Mouse (Mus musculus): ENCODE measurements around the gene Polm. TPM values are rescaled to one million over a fixed set of nuclear protein-coding genes. Genes with fewer than 3 reads are reported as not detected.

The Polm gene
- polyA plus RNA-seq, 1 experiment from 2014 or later = 47.5 TPM

GRCm38 (mm10) chr11:5872707-5873106 lies 34.9 kb upstream of the Polm start:
- CTCF ChIA-PET = interaction anchor here (1.0 to 1.5 kb wide), 3 partner anchors 14 to 36 kb away, joined by 3 to 4 read pairs (median 4); no protein-coding TSS in a partner anchor
- DNase-seq (ENCODE audit: low read depth, low spot score) = no peak
- in situ Hi-C loops (cut with MboI; ENCODE audit: low pct_unique_long_range_greater_than_20kb) = loop anchor here (25.0 kb wide), 1 partner anchor 1585 kb away; no protein-coding TSS in a partner anchor
- no peak for TF ChIP-seq CTCF (IDR thresholded peaks at IDR 0.05)
- POLR2A ChIA-PET = no interaction called here
- H3K27me3 ChIP-seq = no peaks in the 10 kb centered on the region
- no peak for ATAC-seq

GRCm38 (mm10) chr11:5870069-5870468 lies 32.3 kb upstream of the Polm start:
- ATAC-seq (no peak), DNase-seq (ENCODE audit: low read depth, low spot score) (no peak)
- POLR2A ChIA-PET = no interaction called here
- in situ Hi-C loops (cut with MboI; ENCODE audit: low pct_unique_long_range_greater_than_20kb) = loop anchor here (25.0 kb wide), 1 partner anchor 1583 kb away; no protein-coding TSS in a partner anchor
- CTCF ChIA-PET = no interaction called here
- H3K27me3 ChIP-seq = no peaks in the 10 kb centered on the region
- no peak for TF ChIP-seq CTCF (IDR thresholded peaks at IDR 0.05)

GRCm38 (mm10) chr11:5869331-5869730 lies 31.5 kb upstream of the Polm start:
- CTCF ChIA-PET = no interaction called here
- no peaks in the 10 kb centered on the region for H3K27me3 ChIP-seq
- DNase-seq (ENCODE audit: low read depth, low spot score) (no peak), ATAC-seq (no peak)
- in situ Hi-C loops (cut with MboI; ENCODE audit: low pct_unique_long_range_greater_than_20kb) = loop anchor here (25.0 kb wide), 1 partner anchor 1582 kb away; no protein-coding TSS in a partner anchor
- POLR2A ChIA-PET = interaction anchor here (1.2 kb wide), 1 partner anchor 9 kb away, joined by 3 read pairs; the partner anchor contains the start of gene Pold2
- no peak for TF ChIP-seq CTCF (IDR thresholded peaks at IDR 0.05)

GRCm38 (mm10) chr11:5868324-5868723 lies 30.5 kb upstream of the Polm start:
- DNase-seq (ENCODE audit: low read depth, low spot score) (no peak), ATAC-seq (no peak)
- POLR2A ChIA-PET = interaction anchor here (0.7 to 1.2 kb wide), 2 partner anchors 10 to 31 kb away, joined by 3 read pairs; partner anchors contain the start of gene Pold2
- TF ChIP-seq CTCF (IDR thresholded peaks at IDR 0.05) = no peak
- in situ Hi-C loops (cut with MboI; ENCODE audit: low pct_unique_long_range_greater_than_20kb) = loop anchor here (25.0 kb wide), 1 partner anchor 1581 kb away; no protein-coding TSS in a partner anchor
- no peaks in the 10 kb centered on the region for H3K27me3 ChIP-seq
- CTCF ChIA-PET = interaction anchor here (1.3 kb wide), 1 partner anchor 12 kb away, joined by 3 read pairs; no protein-coding TSS in a partner anchor

GRCm38 (mm10) chr11:5867196-5867595 lies 29.4 kb upstream of the Polm start:
- POLR2A ChIA-PET = interaction anchor here (2.1 kb wide), 1 partner anchor 10 kb away, joined by 10 read pairs; the partner anchor contains the start of gene Pold2
- DNase-seq (ENCODE audit: low read depth, low spot score) (no peak), ATAC-seq (no peak)
- CTCF ChIA-PET = interaction anchor here (1.3 to 3.0 kb wide), 5 partner anchors 9 to 31 kb away, joined by 3 to 10 read pairs (median 4); no protein-coding TSS in a partner anchor
- no peaks in the 10 kb centered on the region for H3K27me3 ChIP-seq
- TF ChIP-seq CTCF (IDR thresholded peaks at IDR 0.05) = no peak
- in situ Hi-C loops (cut with MboI; ENCODE audit: low pct_unique_long_range_greater_than_20kb) = loop anchor here (25.0 kb wide), 1 partner anchor 1580 kb away; no protein-coding TSS in a partner anchor

- ChIA-PET POLR2A (interaction anchor here (0.7 to 2.2 kb wide), 4 partner anchors 12 to 27 kb away, joined by 3 to 7 read pairs (median 4); partner anchors contain the start of genes Pold2 and Polm), CTCF (interaction anchor here (1.4 kb wide), 1 partner anchor 17 kb away, joined by 4 read pairs; no protein-coding TSS in a partner anchor)
- DNase-seq (ENCODE audit: low read depth, low spot score) (peak; percentile 90), ATAC-seq (peak; percentile 78)
- no peaks in the 10 kb centered on the region for H3K27me3 ChIP-seq
- in situ Hi-C loops (cut with MboI; ENCODE audit: low pct_unique_long_range_greater_than_20kb) = loop anchor here (25.0 kb wide), 1 partner anchor 1575 kb away; no protein-coding TSS in a partner anchor
- no peak for TF ChIP-seq CTCF (IDR thresholded peaks at IDR 0.05)
These were observed 24.7 kb upstream of the Polm start for GRCm38 (mm10) chr11:5862394-5863105.

GRCm38 (mm10) chr11:5861678-5862393 lies 24.0 kb upstream of the Polm start, which contains the start of gene Aebp1:
TSS of gene Aebp1 (plus strand) at chr11:5861947.
- TF ChIP-seq CTCF (IDR thresholded peaks at IDR 0.05) = no peak
- ChIA-PET CTCF (interaction anchor here (1.2 to 1.4 kb wide), 2 partner anchors 16 to 25 kb away, joined by 4 to 6 read pairs; no protein-coding TSS in a partner anchor), POLR2A (interaction anchor here (1.0 to 2.2 kb wide), 2 partner anchors 12 to 24 kb away, joined by 3 to 7 read pairs; partner anchors contain the start of gene Polm)
- DNase-seq (ENCODE audit: low read depth, low spot score) (no peak), ATAC-seq (no peak)
- H3K27me3 ChIP-seq = no peaks in the 10 kb centered on the region
- in situ Hi-C loops (cut with MboI; ENCODE audit: low pct_unique_long_range_greater_than_20kb) = loop anchor here (25.0 kb wide), 1 partner anchor 1575 kb away; no protein-coding TSS in a partner anchor

GRCm38 (mm10) chr11:5860639-5861038 lies 22.8 kb upstream of the Polm start:
- in situ Hi-C loops (cut with MboI; ENCODE audit: low pct_unique_long_range_greater_than_20kb) = loop anchor here (25.0 kb wide), 1 partner anchor 1573 kb away; no protein-coding TSS in a partner anchor
- H3K27me3 ChIP-seq = no peaks in the 10 kb centered on the region
- no peak for TF ChIP-seq CTCF (IDR thresholded peaks at IDR 0.05)
- POLR2A ChIA-PET = interaction anchor here (0.5 to 1.4 kb wide), 3 partner anchors 24 to 63 kb away, joined by 3 to 5 read pairs (median 4); no protein-coding TSS in a partner anchor
- no peak for DNase-seq (ENCODE audit: low read depth, low spot score)
- no peak for ATAC-seq
- CTCF ChIA-PET = interaction anchor here (1.2 to 1.4 kb wide), 2 partner anchors 25 to 26 kb away, joined by 3 to 6 read pairs; no protein-coding TSS in a partner anchor

- no peak for ATAC-seq
- no peak for TF ChIP-seq CTCF (IDR thresholded peaks at IDR 0.05)
- no peak for DNase-seq (ENCODE audit: low read depth, low spot score)
- in situ Hi-C loops (cut with MboI; ENCODE audit: low pct_unique_long_range_greater_than_20kb) = loop anchor here (25.0 kb wide), 1 partner anchor 1573 kb away; no protein-coding TSS in a partner anchor
- no peaks in the 10 kb centered on the region for H3K27me3 ChIP-seq
- ChIA-PET CTCF (interaction anchor here (0.9 to 1.4 kb wide), 2 partner anchors 24 to 26 kb away, joined by 3 read pairs; no protein-coding TSS in a partner anchor), POLR2A (interaction anchor here (0.5 to 1.4 kb wide), 4 partner anchors 19 to 64 kb away, joined by 3 to 5 read pairs (median 4); no protein-coding TSS in a partner anchor)
These were observed 22.2 kb upstream of the Polm start for GRCm38 (mm10) chr11:5859883-5860550.
